Mouse (Mus musculus) large intestine, adult 2 months (tissue): ENCODE results near the gene Mrgprx1. TPM values are rescaled to one million over a fixed set of nuclear protein-coding genes. Genes with fewer than 3 reads are reported as not detected.

Experiments
- DNase-seq: peaks from one replicate; pipeline ENCODE4 v3.0.0-alpha.2; 2012; ENCODE audit warnings: low read depth, low spot score
- WGBS: fragments of 180-500 bp; shearing (Covaris S2); methylation state at CpG from one replicate; pipeline ENCODE4 v1.1.7; 2018; 5-methylcytosine and 5-hydroxymethylcytosine counted together
- polyA plus RNA-seq: library from polyadenylated mRNA; depleted of rRNA; stranded (reverse); fragments of >200 nt; gene quantifications from 2 replicates; pipeline ENCODE4 v1.2.3, GENCODE M21; 2012; rRNA removed

Gene Mrgprx1
- not detected in 2 replicates for polyA plus RNA-seq

DNA sequence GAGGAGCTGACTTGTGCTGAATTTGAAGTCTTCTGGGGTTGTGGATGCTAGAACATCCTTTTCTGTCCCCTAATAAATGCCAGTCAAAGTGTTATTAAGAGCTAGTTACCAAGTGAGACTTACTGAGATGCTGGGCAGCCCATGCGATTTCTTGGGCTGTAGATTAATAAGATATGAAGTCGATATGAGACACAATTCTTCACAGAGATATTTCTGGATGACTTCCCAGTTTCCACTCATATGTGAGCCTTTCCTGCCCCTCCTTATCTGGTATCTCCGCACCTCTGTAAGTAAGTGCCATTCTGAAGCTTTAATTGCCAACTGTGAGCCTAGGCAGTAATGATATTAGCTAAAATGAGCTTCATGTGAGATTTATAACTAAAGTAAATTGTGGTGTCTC, at the start of gene Mrgprx1:
TSS of gene Mrgprx1 (minus strand) at position 101 of the 400 bp plus-strand sequence.
- WGBS: 79% methylated on average over 3 of the region's 3 CpGs
- no peak for DNase-seq

DNA sequence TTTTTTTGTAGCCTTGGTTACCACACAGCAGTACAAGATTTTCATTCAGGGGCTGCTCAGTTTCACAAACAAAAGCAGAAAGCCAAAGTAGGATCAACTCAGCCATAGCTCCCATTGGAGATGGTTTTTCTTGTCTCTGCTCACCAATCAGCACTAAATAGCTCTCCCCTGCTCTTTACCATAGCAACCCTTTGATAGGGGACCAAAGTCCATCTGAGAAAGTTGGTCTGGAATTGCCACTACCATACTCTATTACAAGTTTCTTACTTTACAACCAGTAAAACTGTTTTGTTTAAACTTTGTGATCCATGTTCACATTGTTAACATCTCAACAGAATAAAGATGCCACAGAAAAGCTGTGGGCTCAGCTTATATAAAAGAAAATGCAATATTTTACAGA, 48.1 kb upstream of the Mrgprx1 start:
- no peak for DNase-seq

DNA sequence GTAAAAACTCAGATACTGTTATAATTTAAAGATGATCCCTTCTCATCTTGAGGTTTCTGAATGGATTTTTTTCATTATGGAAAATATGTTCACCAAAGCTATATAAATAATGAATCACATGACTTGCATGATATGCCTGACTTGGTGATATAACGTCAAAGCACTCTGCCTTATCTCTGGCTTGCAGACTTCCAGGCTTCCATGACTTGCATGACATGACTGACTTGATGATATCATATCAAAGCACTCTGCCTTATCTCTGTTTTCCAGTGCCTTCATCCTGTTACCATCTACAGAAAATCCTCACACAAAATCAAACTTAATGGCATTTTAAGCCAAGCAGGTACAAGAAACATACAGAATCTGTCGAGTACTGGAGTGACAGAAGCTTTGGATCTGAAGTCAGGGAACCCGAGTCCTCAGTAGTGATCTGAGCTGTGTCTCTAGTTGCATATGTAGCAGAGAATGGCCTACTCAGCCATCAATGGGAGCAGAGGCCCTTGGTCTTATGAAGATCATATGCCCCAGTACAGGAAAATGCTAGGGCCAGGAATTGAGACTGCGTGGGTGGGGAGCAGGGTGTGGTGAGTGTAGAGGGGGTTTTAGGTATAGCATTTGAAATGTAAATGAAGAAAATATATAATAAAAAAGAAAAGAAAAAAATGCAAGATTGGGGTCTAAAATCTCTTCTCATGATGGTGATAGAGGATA, 19.2 kb upstream of the Mrgprx1 start:
- DNase-seq: no peak
- WGBS: 73% methylated on average over 4 of the region's 4 CpGs

DNA sequence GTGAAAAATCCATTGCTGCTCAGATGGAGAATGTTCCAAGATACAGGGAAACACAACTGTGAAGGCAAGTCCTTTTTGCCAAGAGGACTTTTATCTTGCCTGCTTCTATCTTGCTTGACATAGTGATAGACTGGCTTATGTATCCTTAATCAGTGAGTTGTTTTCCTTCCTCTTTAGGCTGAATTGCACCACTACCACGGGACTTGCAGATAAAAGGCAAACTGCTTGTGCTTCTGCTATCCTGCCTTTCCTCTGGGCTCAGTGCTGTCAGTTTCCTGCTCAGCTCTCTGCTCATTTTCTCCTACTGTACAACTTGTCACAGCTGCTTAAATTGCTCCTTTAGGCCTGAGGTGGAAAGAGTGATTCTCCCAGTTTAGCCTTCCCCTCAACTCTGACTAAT, 16.6 kb upstream of the Mrgprx1 start:
- 20% methylated on average over 1 of the region's 1 CpGs for WGBS
- DNase-seq: no peak

DNA sequence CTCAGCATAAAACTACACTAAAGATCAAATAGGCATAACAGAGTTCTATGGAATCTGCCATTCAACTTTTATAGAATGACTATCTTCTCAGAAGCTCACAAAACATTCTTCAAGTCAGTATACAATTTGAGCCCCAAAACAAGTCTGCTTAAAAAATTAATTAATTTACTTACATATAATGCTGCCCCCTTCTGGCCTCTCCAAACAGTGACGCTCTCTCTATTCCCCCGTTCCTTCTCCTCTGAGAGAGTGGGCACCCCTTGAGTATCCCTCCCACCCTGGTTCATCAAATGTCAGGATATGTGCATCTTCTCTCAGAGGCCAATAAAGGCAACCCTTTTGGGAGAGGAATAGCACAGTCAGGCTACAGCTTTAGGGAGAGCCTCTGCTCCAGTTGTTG, 9.5 kb downstream of the Mrgprx1 start:
- DNase-seq: no peak
- 49% methylated on average over 2 of the region's 2 CpGs for WGBS

DNA sequence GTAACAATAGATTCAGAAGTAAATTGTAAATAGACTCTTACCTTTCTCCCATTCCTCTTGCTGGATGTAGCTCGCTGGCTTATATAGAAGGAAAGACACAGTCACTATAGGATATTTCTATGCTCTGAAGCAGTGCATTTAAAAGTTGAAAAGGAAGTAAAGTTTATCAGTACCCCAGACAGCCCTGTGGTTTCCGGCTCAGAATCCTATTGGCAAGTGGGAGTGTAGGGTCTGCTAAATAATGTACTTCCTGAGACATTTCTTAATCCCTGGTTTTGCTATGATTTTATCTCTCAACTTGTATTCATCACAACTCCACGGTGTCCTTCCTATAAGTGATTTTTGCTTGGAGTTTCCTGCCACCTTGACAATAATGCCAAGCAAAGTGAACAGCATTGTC, 31.7 kb downstream of the Mrgprx1 start:
- 65% methylated on average over 3 of the region's 3 CpGs for WGBS

DNA sequence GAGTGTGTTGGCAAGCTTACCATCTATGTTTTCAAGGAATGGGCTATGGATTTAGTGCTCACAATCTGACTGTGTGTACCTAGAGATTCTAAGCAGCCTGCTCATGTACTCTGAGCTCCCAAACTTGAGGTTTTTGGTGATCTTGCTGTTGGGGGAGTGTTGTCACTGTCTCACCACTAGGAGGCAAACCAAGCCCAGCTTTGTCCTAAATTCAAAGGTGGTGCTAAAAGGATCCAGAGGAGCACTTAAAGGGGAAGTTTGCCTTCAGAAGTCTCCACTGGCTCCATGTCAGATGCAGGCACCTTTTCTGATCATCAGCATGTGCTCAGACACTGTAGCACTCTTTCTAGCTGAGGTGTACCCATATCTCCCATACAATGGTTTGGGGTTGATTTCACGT, 40.6 kb downstream of the Mrgprx1 start:
- WGBS: 28% methylated on average over 1 of the region's 1 CpGs
- DNase-seq: no peak

More for the DNA sequence above, 31.7 kb downstream of the Mrgprx1 start:
- DNase-seq: no peak

DNA sequence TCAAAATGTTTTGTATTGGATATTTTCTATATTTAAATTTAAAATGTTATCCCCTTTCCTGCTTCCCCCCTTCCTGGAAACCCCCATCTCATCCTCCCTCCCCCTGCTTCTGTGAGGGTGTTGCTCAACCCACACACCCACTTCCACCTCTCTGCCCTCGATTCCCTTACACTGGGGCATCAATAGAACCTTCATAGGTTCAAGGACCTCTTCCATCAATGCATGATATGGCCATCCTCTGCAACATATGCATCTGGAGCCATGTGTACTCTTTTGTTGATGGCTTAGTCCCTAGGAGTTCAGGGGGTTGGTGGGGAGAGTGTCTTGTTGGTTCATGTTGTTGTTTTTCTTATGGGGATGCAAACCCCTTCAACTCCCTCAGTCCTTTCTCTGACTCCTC, 45.4 kb downstream of the Mrgprx1 start, which contains the start of gene Mrgpra4:
TSS of gene Mrgpra4 (minus strand) at position 101 of the 400 bp plus-strand sequence.
- WGBS: 57% methylated on average over 1 of the region's 1 CpGs
- DNase-seq: no peak

Other genes with a start within 250 kb of the Mrgprx1 start
- not detected in 2 replicates for gene Mrgpra4, start 45.5 kb downstream of the Mrgprx1 start, polyA plus RNA-seq
- gene Mrgprb5, start 141.4 kb upstream of the Mrgprx1 start, polyA plus RNA-seq: not detected in 2 replicates
- not detected in 2 replicates for gene Mrgprb4, start 171.7 kb upstream of the Mrgprx1 start, polyA plus RNA-seq